Mouse (Mus musculus): ENCODE measurements at regions not wholly inside any gene's neighbourhood (a gene's known extent, or its start where the extent isn't known, plus 50 kb on each side); places are given as distances from the start of the nearest gene placed in this dataset.

DNA sequence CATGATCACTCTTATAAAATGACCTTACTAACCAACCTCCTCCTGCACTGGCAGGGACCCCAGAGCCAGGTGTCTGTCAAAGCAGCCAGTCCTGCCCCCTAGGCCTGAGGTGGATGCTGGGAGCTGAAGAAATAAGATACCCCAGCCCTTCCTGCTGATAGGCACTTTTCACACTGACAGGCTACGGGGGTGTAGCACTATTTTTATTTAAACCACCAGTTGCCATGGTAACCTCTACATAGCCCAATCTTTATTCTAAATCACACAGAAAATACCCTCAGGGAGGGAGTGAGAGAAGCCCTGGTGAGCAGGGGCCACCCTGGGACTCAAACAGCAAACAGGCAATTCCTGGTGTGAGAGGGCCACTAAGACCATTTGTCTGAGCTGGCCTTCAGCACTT is 51.4 kb upstream of the Topaz1 start:
- DNase-seq: no peak

More for the DNA sequence above, 51.4 kb upstream of the Topaz1 start:
- no peaks in the 10 kb centered on the region for H3K27me3 ChIP-seq (ENCODE audit: control insufficient read depth, insufficient read depth, low read length)
- H3K27ac ChIP-seq (ENCODE audit: insufficient read depth, low read length): no peak overlapping the region
- 25% methylated on average over 1 of the region's 1 CpGs for WGBS
- no peaks in the 10 kb centered on the region for H3K4me1 ChIP-seq (ENCODE audit: control insufficient read depth, insufficient read depth, low read length)
- no peak overlapping the region for H3K4me3 ChIP-seq (replicated peaks; ENCODE audit: insufficient read depth, low read depth, low read length)
- no peak for TF ChIP-seq POLR2A (IDR thresholded peaks at IDR 0.05; ENCODE audit: borderline replicate concordance, insufficient read depth, low read length)
- TF ChIP-seq CTCF (IDR thresholded peaks at IDR 0.05; ENCODE audit: borderline replicate concordance, insufficient read depth, low read depth, low read length): no peak

Measured in cerebellum, adult 2 months (tissue).